Mouse (Mus musculus): ENCODE measurements around the gene Srsf9. TPM values are rescaled to one million over a fixed set of nuclear protein-coding genes. Genes with fewer than 3 reads are reported as not detected.
"Not testable (repeated sequence)": the region's sequence is repeated elsewhere in the genome, so short reads cannot be mapped to it uniquely, and the experiment has no call there.

Srsf9 gene
- polyA plus RNA-seq, 1 experiment: 46.0 TPM

DNA sequence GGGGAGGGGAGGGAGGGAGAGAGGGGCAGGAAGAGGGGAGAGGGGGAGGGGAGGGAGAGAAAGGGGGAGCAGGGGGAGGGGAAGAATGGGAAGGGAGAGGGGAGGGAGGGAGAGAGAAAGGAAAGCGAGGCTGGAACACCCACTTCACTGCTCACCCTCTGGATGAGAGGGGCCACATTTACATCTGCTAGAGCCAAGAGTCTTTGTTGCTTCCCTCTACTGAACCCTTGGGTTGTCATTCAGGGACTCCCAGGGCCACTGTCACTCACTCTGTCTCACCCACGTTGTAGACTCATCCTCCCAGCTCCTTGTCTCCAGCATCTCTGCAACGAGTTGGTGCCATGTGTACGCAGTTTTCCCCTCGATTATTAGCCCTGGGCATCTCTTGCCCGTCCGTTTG lies 35.2 kb downstream of the Srsf9 start:
- no peak for TF ChIP-seq POLR2A (IDR thresholded peaks at IDR 0.05; ENCODE audit: borderline replicate concordance, extremely low read depth, low read depth, low read length)
- TF ChIP-seq CTCF (IDR thresholded peaks at IDR 0.05; ENCODE audit: insufficient read depth, low read length): no peak
- no peak for DNase-seq
- 28% methylated on average over 7 of the region's 7 CpGs for WGBS
- H3K4me1 ChIP-seq (ENCODE audit: control insufficient read depth, insufficient read depth, low read length): no peaks in the 10 kb centered on the region
- H3K4me3 ChIP-seq (replicated peaks; ENCODE audit: extremely low read depth, low read depth, low read length): no peak overlapping the region

- no peak for DNase-seq
- TF ChIP-seq CTCF (IDR thresholded peaks at IDR 0.05; ENCODE audit: insufficient read depth, low read length): no peak
- TF ChIP-seq POLR2A (IDR thresholded peaks at IDR 0.05; ENCODE audit: borderline replicate concordance, extremely low read depth, low read depth, low read length): no peak
- WGBS: 18% methylated on average over 19 of the region's 19 CpGs
- Histone ChIP-seq H3K4me3 (replicated peaks; ENCODE audit: extremely low read depth, low read depth, low read length) (no peak overlapping the region), H3K4me1 (ENCODE audit: control insufficient read depth, insufficient read depth, low read length) (no peaks in the 10 kb centered on the region)
These were observed 36.1 kb downstream of the Srsf9 start for GRCm38 (mm10) chr5:115362819-115363714.

GRCm38 (mm10) chr5:115364782-115365181 lies 37.8 kb downstream of the Srsf9 start:
- H3K4me3 ChIP-seq (replicated peaks; ENCODE audit: extremely low read depth, low read depth, low read length): no peak overlapping the region
- WGBS: 70% methylated on average over 4 of the region's 4 CpGs
- no peak for TF ChIP-seq POLR2A (IDR thresholded peaks at IDR 0.05; ENCODE audit: borderline replicate concordance, extremely low read depth, low read depth, low read length)
- no peak for TF ChIP-seq CTCF (IDR thresholded peaks at IDR 0.05; ENCODE audit: insufficient read depth, low read length)
- DNase-seq: no peak
- H3K4me1 ChIP-seq (ENCODE audit: control insufficient read depth, insufficient read depth, low read length): no peaks in the 10 kb centered on the region

GRCm38 (mm10) chr5:115371736-115372135 lies 44.8 kb downstream of the Srsf9 start:
- TF ChIP-seq CTCF (IDR thresholded peaks at IDR 0.05; ENCODE audit: insufficient read depth, low read length) (no peak), POLR2A (IDR thresholded peaks at IDR 0.05; ENCODE audit: borderline replicate concordance, extremely low read depth, low read depth, low read length) (no peak)
- Histone ChIP-seq H3K4me3 (replicated peaks; ENCODE audit: extremely low read depth, low read depth, low read length) (no peak overlapping the region), H3K4me1 (ENCODE audit: control insufficient read depth, insufficient read depth, low read length) (no peaks in the 10 kb centered on the region)
- 46% methylated on average over 9 of the region's 9 CpGs for WGBS
- DNase-seq: no peak

DNA sequence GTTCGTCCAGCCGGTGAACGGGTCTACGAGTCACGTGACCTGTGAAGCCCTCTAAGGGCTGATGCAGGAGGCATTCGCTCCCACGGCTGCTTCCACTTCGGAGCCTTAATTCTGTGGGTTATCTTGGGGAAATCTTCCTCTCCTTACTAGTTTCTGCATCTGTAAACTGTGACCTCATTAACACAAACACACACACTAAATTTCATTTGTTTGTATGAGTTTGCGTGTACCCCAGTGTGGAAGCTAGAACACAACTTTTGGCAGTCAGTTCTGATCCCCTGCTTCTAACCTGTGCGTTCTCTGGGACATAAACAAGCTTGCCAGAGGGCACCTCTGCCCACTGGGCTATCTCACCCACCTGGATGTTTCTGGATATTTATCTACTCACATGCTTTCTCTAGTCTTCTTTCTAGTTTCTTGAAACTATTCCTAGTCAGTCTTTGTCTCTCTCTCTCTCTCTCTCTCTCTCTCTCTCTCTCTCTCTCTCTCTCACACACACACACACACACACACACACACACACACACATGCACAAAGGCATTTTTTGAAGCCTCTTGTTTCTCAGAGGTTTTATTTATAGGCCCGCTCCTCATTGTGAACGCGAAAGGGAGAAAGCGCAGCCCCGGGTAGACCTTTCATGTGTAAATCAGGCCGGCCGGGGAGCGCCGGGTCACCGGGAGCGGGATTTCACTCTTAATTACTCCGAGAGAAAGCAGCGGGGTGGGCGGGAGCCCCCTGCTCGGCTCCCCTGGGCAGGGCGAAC lies 46.6 kb downstream of the Srsf9 start:
- Histone ChIP-seq H3K4me3 (replicated peaks; ENCODE audit: extremely low read depth, low read depth, low read length) (no peak overlapping the region), H3K4me1 (ENCODE audit: control insufficient read depth, insufficient read depth, low read length) (no peaks in the 10 kb centered on the region)
- 31% methylated on average over 26 of the region's 26 CpGs for WGBS
- DNase-seq: no peak
- no peak for TF ChIP-seq POLR2A (IDR thresholded peaks at IDR 0.05; ENCODE audit: borderline replicate concordance, extremely low read depth, low read depth, low read length)
- TF ChIP-seq CTCF (IDR thresholded peaks at IDR 0.05; ENCODE audit: insufficient read depth, low read length): no peak

DNA sequence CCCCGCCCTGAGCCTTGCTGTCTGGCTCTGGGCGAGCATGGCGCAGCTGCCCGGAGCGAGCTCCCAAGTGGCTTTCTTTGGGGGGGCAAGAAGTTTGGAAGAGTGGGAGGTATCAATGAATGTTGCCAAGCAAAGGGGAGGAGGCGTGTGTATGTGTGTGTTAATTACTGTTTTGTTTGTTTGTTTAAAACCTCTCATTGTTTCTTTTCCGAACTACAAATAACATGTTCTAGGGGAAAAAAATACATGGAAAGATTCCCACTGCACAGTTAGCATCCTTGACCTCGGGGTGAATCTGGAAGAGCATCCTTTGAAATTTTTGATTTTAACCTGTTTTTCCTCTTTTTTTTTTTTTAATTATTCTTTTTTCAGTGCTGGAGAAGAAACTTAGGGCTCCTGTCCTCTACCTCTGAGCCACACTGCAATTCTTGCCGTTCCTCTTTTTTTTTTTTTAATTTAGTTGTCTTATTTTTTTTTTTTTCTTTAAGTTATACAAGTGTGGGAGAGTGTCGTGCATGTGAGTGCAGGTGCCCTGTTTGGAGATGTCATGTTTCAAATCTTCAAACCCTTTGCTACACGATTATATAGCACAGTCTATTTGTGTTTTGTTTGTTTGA lies 47.3 kb downstream of the Srsf9 start:
- no peak for DNase-seq
- no peak overlapping the region for H3K4me3 ChIP-seq (replicated peaks; ENCODE audit: extremely low read depth, low read depth, low read length)
- no peaks in the 10 kb centered on the region for H3K4me1 ChIP-seq (ENCODE audit: control insufficient read depth, insufficient read depth, low read length)
- WGBS: 24% methylated on average over 11 of the region's 11 CpGs
- TF ChIP-seq CTCF (IDR thresholded peaks at IDR 0.05; ENCODE audit: insufficient read depth, low read length) (no peak), POLR2A (IDR thresholded peaks at IDR 0.05; ENCODE audit: borderline replicate concordance, extremely low read depth, low read depth, low read length) (no peak)

GRCm38 (mm10) chr5:115375436-115375835 lies 48.5 kb downstream of the Srsf9 start:
- Histone ChIP-seq H3K4me1 (ENCODE audit: control insufficient read depth, insufficient read depth, low read length) (no peaks in the 10 kb centered on the region), H3K4me3 (replicated peaks; ENCODE audit: extremely low read depth, low read depth, low read length) (no peak overlapping the region)
- DNase-seq: no peak
- WGBS: 80% methylated on average over 2 of the region's 2 CpGs
- TF ChIP-seq POLR2A (IDR thresholded peaks at IDR 0.05; ENCODE audit: borderline replicate concordance, extremely low read depth, low read depth, low read length) (no peak), CTCF (IDR thresholded peaks at IDR 0.05; ENCODE audit: insufficient read depth, low read length) (no peak)

DNA sequence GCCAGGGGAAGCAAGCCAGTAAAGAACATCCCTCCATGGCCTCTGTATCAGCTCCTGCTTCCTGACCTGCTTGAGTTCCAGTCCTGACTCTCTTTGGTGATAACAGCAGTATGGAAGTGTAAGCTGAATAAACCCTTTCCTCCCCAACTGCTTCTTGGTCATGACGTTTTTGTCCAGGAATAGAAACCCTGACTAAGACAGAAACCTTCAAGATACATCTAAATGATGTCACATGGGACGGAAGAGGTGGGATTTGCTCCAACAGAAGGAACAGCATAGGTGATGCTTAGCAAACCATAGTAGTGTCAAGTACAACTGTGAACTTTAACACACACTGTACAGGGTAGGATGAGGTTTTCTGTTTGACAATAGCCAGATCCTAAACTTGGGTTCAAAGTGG lies 51.9 kb downstream of the Srsf9 start:
- not testable (repeated sequence) for H3K4me3 ChIP-seq (replicated peaks; ENCODE audit: extremely low read depth, low read depth, low read length); DNase-seq; H3K4me1 ChIP-seq (ENCODE audit: control insufficient read depth, insufficient read depth, low read length)
- WGBS: 67% methylated on average over 2 of the region's 2 CpGs

Other genes starting within 250 kb of the Srsf9 start
- gene Gm10401, start 228.9 kb upstream of the Srsf9 start, polyA plus RNA-seq (2012; rRNA removed): not detected in 2 replicates
- 44.9 and 54.3 TPM in 2 replicates for gene Acads, start 207.8 kb upstream of the Srsf9 start, polyA plus RNA-seq (2012; rRNA removed)
- gene Unc119b, start 192.2 kb upstream of the Srsf9 start, polyA plus RNA-seq (2012; rRNA removed): 50.0 and 52.8 TPM in 2 replicates
- 44.1 and 53.8 TPM in 2 replicates for gene Mlec, start 169.0 kb upstream of the Srsf9 start, polyA plus RNA-seq (2012; rRNA removed)
- 3.2 and 6.9 TPM in 2 replicates for gene Cabp1, start 132.8 kb upstream of the Srsf9 start, polyA plus RNA-seq (2012; rRNA removed)
- gene Pop5, start 91.3 kb upstream of the Srsf9 start, polyA plus RNA-seq (2012; rRNA removed): 51.5 and 55.4 TPM in 2 replicates
- gene Rnf10, start 54.3 kb upstream of the Srsf9 start, polyA plus RNA-seq (2012; rRNA removed): 133 and 160 TPM in 2 replicates
- 7.7 and 11.5 TPM in 2 replicates for gene Coq5, start 47.5 kb upstream of the Srsf9 start, polyA plus RNA-seq (2012; rRNA removed)
- gene Dynll1, start 26.2 kb upstream of the Srsf9 start, polyA plus RNA-seq (2012; rRNA removed): 314 and 332 TPM in 2 replicates
- gene Gatc, start 14.0 kb downstream of the Srsf9 start, polyA plus RNA-seq (2012; rRNA removed): 11.3 and 12.0 TPM in 2 replicates
- gene Triap1, start 14.0 kb downstream of the Srsf9 start, polyA plus RNA-seq (2012; rRNA removed): 9.2 and 10.8 TPM in 2 replicates
- 2,050 and 2,118 TPM in 2 replicates for gene Cox6a1, start 21.8 kb downstream of the Srsf9 start, polyA plus RNA-seq (2012; rRNA removed)
- gene Msi1, start 102.4 kb downstream of the Srsf9 start, polyA plus RNA-seq (2012; rRNA removed): 0.91 and 1.9 TPM in 2 replicates
- gene Pla2g1b, start 139.1 kb downstream of the Srsf9 start, polyA plus RNA-seq (2012; rRNA removed): 38.0 and 46.8 TPM in 2 replicates
- 36.5 and 38.3 TPM in 2 replicates for gene Sirt4, start 157.5 kb downstream of the Srsf9 start, polyA plus RNA-seq (2012; rRNA removed)
- gene Pxn, start 179.5 kb downstream of the Srsf9 start, polyA plus RNA-seq (2012; rRNA removed): 214 and 226 TPM in 2 replicates
- gene Rplp0, start 232.3 kb downstream of the Srsf9 start, polyA plus RNA-seq (2012; rRNA removed): 1,185 and 1,411 TPM in 2 replicates
- 36.8 and 52.8 TPM in 2 replicates for gene Gcn1l1, start 238.1 kb downstream of the Srsf9 start, polyA plus RNA-seq (2012; rRNA removed)

Measured in lung, adult 2 months (tissue).